Mouse (Mus musculus): ENCODE measurements around the gene Adcy1.

DNA sequence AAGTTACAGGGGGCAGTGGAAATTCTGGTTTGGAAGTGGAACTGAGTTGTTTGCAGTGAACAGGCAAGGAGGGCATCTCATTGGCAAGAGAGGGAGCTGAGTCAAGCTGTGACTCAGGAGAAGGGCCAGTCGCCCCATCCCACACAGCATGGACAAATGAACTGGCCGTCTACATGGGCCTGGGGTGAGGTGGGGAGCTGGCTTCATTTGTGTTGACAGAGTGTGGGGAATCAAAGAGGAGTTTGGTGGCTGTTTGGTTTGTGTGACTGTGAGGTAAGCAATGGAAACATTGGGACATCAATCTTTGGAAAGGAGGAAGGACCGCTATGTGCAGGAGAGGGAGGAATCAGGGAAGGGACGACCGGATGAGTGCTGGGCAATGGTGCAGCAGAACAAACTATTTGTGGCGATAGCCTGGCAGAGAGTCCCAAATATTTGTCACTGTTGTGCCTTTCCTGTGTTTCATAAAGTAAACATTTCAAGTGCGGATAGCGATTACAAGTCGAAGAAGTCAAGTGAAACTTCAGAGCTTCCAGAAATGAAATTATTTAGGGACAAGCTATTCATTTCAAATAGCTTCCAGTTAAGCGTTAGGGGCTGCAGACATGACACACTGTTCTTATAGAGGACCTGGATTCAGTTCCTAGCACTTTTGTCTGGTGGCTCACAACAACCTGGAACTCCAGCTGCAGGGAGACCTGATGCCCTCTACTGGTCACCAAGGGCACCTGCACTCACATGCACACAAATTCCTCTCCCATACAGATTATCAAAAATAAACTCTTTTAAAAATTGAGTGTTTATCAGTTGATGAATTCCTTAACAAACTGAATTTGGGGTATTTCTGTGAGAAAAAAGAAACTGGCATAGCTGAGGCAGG lies 131.4 kb downstream of the Adcy1 start:
- TF ChIP-seq CTCF (IDR thresholded peaks at IDR 0.05; ENCODE audit: insufficient read depth, low read depth, low read length) (no peak), POLR2A (IDR thresholded peaks at IDR 0.05; ENCODE audit: insufficient read depth, low read depth, low read length) (no peak)
